Mouse (Mus musculus): ENCODE results near the gene Nkd1.
A peak's percentile ranks its signal among the peaks of the same experiment; 100 is the strongest.

The Nkd1 gene

DNA sequence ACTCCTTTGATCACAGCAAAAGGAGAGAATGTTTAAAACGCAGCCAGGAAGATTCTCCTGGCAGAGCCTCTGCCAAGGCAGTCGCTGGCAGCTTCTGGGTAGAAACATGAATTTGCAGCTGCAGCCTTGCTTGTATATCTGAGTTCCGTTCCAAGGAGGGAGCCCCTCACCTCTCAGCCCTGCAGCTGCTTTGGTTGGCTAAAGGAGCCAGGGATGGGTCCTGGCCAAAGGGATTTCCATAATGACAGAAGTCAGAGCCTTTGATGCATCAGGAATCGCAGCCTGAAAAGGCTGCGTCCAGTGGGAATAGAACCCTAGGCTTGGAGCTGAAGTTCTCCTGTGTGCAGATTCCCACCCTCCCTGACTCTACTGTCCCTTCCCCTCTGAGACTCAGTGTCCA is 93.8 kb downstream of the Nkd1 start:
- no peak for DNase-seq (ENCODE audit: low read depth, low spot score)

DNA sequence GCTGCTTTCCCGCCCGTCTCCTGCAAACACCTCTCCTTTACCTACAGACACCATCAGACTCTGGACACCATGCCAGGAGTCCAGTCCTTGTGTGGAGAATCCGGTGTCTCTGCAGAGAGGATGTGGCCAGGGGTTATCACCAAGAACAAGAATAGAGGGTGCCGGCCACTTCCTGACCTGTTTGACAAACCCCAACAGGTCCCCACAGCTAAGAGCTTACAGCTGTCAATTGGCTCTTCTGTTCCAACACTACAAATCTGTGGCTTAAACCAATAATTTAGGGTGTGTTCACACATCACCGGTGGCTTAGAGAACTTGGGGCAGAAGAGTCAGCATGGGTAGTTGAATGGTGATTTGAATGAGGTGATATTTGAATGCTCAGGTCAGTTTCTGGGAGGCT is 97.5 kb downstream of the Nkd1 start:
- DNase-seq (ENCODE audit: low read depth, low spot score): peak; percentile 45

DNA sequence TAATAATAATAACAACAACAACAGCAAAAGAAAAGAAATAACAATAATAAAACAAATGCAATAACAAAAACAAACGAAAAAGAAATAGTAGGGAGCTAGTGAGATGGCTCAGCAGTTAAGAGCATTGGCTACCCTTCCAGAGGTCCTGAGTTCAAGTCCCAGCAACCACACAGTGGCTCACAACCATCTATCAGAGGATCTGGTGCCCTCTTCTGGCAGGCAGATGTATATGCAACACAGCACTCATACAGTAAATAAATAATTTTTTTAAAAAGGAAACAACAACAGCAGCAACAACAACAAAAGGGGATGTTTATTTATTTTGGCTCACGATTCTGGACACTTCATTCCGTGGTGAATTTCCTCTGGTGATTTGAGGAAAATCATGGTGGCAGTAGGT is 98.4 kb downstream of the Nkd1 start:
- no peak for DNase-seq (ENCODE audit: low read depth, low spot score)

DNA sequence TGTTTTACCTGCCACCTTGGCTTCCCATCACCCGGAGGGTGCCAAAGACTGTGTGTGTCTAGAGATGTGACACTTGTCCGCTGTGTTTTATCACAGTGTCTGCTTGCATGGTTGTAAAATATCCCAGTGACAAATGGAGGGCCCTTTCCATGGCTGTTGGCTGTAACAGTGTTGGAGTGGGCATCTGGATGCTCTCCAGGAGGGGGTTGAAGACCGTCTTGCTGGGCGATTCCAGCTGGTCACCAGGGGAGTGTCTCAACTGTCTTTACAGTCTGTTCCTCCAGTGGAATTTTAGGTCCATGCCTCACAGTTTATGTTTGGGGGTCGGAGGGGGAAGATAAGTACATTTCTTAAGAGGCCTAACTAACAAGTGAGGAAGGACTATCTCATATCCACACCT is 99.8 kb downstream of the Nkd1 start:
- no peak for DNase-seq (ENCODE audit: low read depth, low spot score)

DNA sequence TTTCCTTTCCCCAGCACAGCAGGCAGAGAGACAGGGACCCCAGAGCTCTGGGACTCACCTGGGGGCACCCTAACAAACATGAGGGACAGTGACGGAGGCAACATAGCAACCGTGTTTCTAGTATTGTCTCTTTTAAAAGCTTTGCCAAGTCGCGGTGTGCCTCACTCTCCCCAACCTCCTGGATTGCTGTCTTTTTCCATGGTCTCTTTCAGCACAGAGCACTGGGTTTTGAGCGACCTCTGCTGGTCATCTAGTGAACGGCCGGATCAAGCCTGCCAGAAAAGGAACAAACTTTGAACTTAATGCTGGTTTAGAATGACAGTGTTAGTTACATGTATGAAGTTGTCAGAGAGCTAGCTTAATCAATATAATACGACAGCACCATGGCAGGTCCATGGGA is 100.3 kb downstream of the Nkd1 start:
- peak; percentile 63 for DNase-seq (ENCODE audit: low read depth, low spot score)

DNA sequence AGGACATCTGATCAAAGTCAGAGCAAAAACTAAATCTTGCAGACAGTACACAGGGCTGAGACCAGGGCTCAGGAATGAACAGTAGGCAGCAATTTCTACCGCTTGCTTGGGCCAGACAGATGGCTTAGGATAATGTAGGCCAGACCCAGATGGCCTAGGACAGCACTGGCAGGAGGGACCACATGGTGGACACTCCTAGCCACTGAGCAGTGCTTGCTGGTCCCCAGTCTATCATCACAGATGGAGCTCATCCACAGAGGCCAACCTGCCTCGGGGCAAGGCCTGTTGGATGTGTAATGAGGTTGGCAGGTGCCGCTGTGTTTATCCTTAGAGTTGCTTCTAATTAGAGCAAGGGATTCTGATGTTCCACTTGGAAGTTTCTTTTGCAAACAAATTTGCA is 102.2 kb downstream of the Nkd1 start:
- DNase-seq (ENCODE audit: low read depth, low spot score): no peak

DNA sequence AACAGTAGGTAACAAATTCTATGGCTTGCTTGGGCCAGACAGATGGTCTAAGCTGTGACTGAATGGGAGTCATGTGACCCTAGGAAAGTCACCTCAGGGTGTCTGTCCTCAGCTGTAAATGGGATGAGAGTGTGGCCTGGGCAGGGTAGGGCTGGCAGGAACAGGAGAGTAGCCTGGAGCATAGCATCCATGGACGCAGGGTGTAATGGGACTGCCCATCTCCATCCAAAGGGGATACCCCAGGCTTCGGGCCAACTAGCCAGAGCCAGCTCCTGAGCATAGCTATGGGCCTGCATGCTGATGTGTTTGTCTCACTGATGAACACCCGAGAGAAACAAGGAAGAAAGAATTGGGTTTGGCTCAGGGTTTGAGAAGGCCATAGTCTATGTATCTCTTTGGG is 103.1 kb downstream of the Nkd1 start:
- DNase-seq (ENCODE audit: low read depth, low spot score): no peak

DNA sequence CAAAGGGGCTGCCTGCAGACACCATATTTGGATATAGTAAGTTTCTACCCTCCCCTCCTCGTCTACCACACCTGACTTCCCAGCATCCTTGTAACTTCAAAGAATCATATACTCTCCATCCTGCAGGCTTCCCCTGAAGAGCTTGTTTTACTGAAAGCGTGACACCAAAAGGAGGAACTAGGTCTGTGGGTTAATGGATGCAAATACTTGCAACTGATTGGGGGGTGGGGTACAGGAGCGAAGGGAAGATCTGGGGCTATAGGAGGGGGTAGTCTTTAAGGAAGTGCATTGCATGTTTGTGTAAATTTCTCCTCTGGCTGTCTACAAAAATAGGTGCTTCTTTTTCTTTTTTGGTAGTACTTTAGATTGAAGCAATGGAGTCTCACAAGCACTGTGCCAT is 105.3 kb downstream of the Nkd1 start:
- no peak for DNase-seq (ENCODE audit: low read depth, low spot score)

DNA sequence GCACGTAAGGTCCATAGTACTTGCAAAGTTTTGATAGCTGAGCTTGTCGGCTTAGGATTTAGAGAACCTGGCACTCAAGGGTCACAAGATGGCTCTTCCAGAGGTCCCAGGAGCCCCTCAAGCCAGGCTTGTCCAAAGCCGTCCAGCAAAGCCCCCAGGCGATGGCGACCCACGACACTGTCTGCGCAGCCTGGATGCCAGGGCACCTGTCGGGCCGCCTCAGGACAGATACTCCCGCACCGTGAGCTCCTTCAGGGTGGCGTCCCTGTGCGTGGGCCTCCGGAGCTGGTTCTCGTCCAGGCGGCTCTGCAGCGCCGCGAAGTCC is 105.7 kb downstream of the Nkd1 start:
- no peak for DNase-seq (ENCODE audit: low read depth, low spot score)

DNA sequence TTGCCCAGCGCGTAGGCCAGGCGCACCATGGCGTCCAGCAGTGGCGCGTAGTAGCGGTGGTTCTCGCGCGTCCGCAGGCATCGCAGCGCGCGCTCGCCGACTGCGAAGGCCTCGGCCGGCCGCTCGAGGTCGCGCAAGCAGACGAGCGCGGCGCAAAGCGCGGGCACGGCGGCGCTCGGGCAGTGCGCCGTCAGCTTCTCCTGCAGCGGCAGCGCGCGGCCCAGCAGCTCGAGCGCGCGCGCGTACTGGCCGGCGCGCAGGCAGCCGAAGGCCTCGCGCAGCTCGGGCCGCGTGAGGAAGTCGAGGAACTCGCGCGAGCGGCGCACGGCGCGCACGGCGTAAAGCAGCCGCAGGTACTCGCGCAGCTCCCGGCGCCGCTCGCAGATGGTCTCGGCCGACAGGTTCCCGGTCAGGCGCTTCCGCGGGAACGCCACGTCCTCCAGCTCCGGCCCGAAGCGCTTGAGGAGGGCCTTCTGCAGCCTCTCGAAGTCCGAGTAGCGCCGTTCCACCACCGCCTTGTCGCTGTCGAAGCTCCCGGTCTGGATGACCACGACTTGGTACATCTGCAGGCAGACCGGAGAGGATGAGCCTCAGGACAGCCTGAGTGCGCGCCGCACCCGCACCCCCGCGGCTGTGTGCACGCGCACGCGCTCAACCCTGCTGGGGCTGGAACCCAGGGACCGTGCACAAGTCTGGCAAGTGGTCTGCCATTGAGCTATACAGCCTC is 106.3 kb downstream of the Nkd1 start:
- DNase-seq (ENCODE audit: low read depth, low spot score): no peak

DNA sequence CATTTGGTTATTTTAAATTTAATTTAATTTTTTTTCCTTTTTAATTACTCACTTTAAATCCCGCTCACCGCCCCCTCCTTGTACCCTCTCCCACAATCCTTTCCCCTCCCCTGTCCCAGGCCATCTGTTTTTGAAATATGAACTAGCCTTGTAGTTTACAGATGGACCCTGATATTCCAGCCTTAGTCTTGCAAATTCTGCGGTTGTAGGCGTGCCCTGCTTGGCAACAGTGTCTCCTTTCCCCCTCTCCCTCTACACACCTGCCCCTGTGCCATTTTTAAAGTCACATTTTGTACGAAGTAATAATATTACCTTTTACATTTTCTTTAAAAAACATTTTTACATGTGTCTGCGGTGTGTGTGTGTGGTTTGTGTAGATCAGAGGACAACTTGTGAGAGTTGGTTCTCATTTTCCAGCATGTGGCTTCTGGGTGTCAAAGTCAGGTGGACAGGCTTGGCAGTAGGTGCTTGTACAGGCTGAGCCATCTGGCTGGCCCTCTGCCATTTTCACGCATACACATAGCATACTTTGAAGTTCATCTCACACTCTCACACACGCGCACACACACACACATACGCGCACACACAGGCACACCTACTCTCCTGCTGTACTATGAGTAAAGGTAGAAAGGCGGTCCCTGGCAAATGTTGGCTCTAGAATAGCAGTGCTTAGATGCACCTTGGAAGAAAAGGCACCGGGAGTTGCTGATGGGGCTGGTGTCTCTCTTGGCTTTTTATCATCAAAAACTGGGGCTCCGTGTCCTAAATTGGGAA is 107.0 kb downstream of the Nkd1 start:
- no peak for DNase-seq (ENCODE audit: low read depth, low spot score)

DNA sequence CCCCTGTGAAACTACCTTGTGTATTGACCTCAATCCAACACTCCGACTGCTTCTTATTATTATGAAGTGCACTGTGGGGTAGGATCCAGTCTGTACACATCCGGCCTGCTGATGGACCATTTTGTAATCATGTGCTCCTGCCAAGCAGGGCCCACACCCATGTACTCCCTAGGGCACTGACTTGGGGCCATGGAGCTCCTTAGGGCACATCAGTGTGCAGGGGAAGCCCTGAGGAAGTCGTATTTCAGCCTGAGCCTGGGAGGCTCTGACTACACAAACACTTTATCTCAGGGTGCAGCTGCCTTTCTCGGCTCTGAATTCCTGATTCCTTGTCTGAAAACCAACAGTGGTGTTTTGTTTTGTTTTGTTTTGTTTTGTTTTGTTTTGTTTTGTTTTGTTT is 109.1 kb downstream of the Nkd1 start:
- no peak for DNase-seq (ENCODE audit: low read depth, low spot score)

DNA sequence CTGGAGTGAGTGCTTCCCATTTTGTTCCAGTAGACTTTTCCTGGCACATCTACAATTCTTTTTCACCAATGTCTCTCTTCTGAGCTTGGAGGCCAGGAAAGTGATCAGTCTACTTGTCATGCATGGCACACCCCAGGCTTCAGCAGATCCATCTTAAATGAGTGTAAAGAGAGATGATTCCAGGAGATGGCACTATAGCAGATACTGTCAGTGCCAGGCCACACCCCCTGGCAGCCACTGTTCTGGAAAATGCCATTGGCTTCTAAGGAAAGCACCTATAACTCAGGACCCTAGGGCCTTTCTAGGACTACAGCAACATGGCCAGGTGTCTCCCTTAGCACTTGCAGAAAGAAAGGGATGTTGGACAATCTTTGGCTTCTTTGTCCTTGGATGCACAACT is 109.9 kb downstream of the Nkd1 start:
- peak; percentile 69 for DNase-seq (ENCODE audit: low read depth, low spot score)

DNA sequence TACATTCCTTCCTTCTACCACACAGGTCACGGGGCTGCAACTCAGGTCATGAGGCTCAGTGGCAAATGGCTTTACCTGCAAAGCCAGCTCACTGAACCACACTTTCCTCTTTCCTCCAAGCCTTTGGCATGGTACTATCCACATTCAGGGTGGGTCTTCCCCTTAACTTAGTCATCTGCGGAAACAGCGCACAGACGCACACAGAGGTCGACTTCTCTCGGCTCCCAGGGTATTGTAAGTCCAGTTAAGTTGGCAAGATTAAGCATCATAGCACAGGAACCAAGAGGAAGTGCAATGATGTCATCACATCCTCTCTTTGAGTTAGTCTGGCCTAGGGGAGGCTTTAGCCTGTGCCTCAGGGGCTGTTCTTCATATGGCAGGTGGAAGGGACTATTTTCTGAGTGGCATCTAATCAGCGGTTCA is 112.2 kb downstream of the Nkd1 start:
- peak; percentile 57 for DNase-seq (ENCODE audit: low read depth, low spot score)

DNA sequence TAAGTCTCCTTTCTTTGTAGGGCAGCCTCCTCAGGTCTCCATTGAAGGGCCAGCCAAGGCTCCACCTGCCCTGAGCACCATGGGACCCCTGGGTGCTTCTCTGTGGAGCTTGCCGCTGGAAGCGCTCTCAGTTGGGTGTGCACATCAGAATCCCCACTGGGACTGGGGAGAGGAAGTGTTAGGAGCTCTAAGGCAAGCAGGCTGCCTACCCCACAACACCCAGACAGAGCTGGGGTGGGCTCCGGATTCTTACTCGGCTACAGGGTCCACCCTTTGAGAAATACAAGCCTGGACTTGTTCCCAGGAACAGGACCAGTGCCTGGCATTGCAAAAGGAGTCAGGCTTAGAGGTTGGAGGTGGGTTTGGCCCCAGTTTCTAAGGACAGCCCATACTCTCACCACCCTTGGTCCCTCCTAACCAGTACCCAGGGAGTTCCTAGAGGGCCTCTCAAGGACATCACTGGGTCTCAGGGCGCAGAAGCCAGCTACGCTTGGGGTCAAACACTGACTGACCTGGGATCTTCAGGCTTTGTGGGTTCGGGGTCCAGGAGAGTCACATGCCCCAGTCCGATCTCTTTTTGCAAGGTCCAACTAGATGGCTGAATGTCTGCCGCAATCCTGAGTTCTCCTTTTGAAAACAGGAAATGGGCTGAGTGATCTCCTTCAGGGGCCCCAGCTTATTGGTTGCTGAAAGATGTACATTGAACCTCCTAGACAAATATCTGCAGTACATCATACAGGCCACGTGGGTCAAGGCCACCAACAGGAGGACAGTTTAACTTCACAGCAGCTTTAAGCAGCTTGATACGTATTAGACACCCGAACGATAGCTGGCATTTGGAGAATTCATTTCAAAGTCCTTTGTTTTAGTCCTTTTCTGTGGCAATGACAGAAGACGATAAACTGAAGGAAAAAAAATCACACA is 114.6 kb downstream of the Nkd1 start, which contains the start of gene Snx20:
TSS of gene Snx20 (minus strand) at position 655 of the 924 bp plus-strand sequence.
- DNase-seq (ENCODE audit: low read depth, low spot score): peak; percentile 90

DNA sequence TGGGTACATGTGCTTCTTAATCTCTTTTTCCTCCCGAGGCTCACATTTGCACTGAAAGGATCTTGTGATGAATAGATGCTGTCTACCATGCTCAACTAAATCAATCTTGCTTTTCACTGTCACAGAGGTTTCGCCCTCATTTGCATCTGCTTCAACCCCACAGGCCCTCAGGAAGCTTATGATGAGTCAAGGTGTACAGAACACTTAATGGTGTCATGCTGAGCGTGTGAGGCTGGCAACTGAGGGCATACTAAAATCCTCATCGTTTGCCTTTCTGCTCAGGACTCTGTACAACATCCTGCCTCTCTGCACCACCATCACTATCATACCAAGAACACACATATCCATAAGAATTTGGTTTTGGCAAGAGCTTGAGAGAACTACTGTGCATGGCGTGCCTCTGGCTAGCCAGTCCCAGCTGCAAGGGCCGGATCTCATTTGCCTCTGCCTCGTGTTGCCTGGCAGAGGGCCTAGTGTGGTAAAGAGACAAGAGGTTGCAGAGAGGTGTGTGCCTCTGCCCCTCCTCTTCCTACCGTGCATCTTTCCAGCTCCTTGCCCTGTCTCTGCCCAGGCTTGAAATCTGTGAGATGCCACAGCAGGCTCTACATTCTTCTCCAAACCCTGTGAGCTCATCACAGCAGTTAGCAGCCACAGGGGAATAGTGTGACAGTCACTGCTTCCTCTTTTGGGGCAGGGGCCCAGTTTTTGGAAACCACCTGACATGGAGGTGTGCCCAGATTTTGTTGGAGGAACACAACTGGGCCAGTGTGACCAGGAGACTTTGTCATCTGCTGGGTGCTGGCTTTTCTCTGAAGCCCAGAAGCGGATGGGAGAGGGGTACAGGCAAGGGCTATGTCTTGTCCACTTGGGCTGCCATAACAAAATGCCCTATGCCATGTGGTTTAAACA is 116.2 kb downstream of the Nkd1 start:
- no peak for DNase-seq (ENCODE audit: low read depth, low spot score)

DNA sequence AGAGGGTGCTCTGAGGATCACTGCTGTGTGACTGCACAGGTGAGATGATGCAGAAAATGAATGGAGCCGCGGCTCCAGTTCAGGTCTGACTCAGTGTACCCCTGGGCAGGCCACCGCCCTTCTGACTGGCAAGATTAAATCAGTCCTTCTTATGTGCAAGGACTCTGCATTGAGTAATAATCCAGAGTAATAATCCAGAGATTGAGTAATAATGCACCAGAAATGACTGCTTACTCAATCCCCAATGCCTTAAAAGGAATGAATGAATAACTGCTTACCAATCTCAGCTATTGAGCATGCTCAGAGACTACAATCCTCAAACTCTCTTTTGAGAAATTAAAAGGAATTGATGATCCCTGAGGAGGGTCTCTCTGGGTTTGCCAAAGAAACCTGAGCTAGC is 117.8 kb downstream of the Nkd1 start:
- DNase-seq (ENCODE audit: low read depth, low spot score): no peak

DNA sequence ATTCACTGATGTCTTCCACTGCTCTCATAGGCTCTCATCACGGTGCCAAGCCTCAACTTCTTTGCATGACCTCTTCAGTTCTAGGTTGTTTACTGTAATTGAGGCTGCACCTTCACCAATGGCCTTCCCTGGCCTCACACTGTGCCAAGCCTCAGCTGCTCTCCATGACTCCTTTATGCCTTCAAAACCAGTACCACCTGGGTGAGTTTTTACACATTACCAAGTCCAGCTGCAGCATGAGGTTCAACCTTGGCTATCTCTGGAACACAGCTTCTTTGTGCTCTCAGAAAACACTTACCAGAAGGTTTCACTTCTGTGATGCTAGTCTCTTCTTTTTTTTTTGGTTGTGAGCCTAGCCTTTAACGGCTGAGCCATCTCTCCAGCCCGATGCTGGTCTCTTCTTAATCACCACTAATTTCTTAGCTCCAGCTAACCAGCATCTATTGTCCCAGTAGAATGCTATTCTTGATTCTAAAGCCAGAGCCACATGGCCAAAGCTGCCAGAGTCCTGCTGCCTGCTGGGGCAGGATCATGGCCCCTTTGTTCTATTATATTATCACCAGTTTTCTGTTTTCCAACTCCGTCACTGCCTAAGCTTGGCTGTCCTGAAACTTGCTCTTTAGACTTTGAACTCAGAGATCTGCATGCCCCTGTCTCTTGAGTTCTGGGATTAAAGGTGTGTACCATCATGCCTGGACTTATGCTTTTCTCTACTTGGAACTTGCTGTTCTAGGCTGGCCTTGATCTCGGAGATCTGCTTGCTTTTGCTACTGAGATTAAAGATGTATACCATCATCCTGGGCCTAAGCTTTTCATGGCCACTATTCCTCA is 121.8 kb downstream of the Nkd1 start:
- no peak for DNase-seq (ENCODE audit: low read depth, low spot score)
